Mouse (Mus musculus) gastrocnemius, adult 8-10 months (tissue): ENCODE data around the gene Ubl7. TPM values are rescaled to one million over a fixed set of nuclear protein-coding genes. Genes with fewer than 3 reads are reported as not detected.

Experiments
- DNase-seq, 2 experiments: peaks; one replicate each; pipeline ENCODE4 v3.0.0; 2022; ENCODE audit warnings: low spot score in 2 of 2
- total RNA-seq, 4 experiments: library from RNA; stranded (reverse); gene quantifications; 2 replicates each; pipeline ENCODE4 v1.2.4; 2022

Gene Ubl7
- total RNA-seq, 4 experiments from 2014 or later = 85.4 to 92.1 (median 90.3) TPM

DNA sequence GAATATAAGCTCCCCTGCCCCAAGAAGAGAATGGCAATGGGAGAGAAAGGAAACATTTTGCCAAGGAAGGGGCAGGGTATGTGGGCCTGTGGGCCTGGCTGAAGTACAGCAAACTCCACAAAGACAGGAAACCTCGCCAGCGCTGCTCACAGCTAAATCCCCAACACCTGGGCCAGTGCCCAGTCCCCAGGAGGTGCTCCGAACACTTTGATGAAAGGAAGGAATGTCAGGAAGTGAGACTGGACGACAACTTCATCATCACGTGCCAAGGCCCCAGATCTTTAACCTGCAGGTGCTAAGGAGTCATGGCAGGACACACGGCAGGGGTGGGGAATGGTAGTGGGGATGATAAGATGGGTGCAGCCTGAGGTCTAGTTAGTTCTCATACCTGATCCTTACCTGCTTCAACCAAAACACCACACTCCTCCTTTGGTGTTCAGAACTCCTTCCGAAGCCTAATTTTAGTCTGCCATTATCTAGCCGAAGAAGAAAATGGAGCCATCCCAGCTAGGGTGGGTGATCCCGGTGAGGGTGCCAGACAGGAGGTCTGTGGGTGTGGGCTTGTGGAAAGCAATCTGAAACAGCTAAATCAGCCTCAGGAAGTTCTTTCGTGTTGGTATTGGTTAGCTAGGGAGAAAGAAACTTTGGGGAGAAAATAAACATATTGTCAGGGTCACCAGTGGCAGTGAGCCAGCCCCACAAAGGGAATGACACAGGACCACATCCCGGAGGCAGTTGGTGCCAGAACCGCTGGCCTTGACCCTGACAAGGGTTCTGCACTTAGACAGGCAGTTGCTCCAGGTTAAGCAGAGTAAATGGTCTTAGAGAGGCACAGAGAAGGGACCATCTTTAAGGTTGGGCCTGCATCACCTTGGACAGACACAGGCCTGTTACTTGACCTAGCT lies 54.8 kb downstream of the Ubl7 start:
- DNase-seq = no peak

DNA sequence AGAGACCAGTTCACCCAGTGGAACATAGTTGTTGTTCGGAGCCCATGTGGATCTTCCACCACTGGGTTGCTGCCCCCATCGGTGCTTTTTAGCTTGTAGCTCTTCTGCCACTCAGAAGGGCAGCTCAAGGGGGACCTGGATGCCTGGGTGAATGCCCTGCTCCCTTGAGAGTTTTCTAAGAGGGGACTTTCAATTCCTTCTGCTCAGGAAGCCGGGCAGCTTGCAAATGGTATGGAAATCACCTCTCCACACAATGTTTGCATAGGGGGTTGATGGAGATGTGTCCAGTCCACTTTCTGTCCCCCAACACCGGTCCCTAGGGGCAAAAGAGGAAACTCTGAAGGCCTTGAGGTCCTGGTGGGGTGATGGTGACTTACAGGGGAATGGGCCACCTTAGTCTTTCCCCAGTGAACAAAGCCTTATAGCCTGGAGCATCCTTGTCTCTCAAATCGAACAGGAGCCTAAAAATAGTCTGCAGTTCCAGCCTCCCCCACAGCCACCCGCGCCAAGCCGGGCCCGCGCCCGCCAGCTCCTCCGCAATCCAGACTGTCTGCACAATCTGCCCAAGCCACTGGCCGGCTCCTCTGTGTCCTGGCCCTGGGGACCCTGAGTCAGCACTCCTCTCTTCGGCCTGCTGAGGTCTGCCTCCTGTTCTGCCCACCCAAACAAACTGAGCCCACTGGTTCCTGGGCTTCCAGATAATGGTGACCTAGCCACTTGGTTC lies 56.6 kb downstream of the Ubl7 start:
- DNase-seq = peak; percentile 61 to 65

GRCm38 (mm10) chr9:57968166-57968771 lies 57.5 kb downstream of the Ubl7 start:
- DNase-seq = no peak

DNA sequence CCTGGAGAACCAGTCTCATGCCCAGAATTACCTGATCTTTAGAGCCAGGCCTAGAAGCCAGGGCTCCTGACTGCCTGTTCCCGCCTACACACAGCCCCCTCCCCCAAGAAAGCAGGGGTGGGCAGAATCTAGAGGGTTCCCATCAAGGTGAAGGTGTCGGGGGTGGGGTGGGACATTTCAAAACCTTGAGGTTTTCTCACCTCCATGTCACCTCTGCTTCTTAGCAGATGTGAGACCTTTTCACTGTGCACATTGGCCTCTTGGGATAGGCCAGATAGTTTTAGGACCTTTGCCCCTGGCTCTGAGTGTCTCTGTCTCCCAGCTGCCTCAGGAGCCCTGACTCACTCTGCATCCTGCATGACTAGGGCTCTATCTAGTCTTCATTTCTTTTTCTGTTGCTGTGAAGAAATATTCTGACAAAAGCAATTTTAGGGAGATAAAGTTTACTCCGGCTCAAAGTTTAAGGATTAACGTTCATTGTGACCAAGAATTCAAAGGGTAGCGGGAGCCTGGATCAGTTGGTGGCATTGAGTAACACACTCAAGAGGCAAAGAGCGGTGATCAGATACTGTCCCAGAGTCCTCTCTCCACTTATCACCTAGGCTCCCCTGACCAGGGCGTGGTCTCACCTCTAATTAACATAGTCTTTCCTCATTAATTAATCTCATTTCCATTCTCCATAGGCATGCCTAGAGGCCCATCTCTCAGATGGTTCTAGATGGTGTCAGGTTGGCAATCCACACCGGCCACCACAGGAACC lies 58.2 kb downstream of the Ubl7 start:
- no peak for DNase-seq

- no peak for DNase-seq
Observed at GRCm38 (mm10) chr9:57969736-57970495, 59.1 kb downstream of the Ubl7 start.

- DNase-seq = no peak
Observed at GRCm38 (mm10) chr9:57971413-57971812, 60.6 kb downstream of the Ubl7 start.

DNA sequence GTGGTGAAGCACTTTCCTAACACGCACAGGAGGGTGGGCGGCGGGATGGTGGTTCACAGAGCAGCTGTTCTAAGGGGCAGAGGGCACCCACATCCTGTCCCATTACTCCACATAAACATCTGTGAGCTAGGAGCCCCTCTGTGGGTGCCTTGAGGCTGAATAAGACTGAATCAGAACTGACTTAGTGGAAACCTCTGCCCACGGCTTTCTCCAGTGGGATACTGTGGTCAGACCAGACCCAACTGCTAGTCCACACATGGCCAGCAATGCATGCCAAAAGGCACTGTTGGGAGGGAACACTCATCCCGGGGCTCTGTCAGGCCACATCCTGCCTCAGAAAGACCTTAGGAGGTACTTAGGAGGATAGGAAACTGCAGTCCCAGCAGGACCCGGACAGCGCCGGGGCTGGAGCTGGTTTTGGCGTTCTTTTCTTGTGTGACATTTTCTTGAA lies 61.4 kb downstream of the Ubl7 start:
- DNase-seq = no peak

- no peak for DNase-seq
Observed at GRCm38 (mm10) chr9:57972776-57973439, 62.1 kb downstream of the Ubl7 start.

GRCm38 (mm10) chr9:57973440-57974066 lies 62.8 kb downstream of the Ubl7 start:
- no peak for DNase-seq

- DNase-seq = no peak
Observed at GRCm38 (mm10) chr9:57974221-57974620, 63.4 kb downstream of the Ubl7 start.

GRCm38 (mm10) chr9:57975200-57975821 lies 64.5 kb downstream of the Ubl7 start:
- DNase-seq = no peak

DNA sequence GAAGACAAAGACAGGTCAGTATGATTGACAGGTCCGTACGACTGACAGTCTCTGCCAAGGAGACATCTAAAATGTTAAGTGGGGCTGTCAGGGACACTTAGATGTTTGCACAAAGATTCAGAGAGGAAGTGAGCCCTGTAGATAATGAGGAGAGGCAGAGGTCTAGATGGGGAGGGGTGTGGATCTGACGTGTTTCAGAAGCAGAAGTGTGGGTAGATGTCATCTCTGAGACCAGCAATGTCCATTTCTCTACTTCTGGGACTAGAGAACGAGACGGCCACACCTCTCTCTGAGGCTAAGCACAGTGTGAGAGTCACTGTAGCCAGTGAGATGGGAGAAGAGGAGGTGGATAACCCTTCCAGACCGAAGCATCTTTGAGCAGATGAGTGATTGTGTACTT lies 67.2 kb downstream of the Ubl7 start:
- no peak for DNase-seq

- no peak for DNase-seq
Observed at GRCm38 (mm10) chr9:57978858-57979257, 68.1 kb downstream of the Ubl7 start.

Other genes starting within 250 kb of the Ubl7 start
- gene Cyp1a2, start 227.3 kb upstream of the Ubl7 start, total RNA-seq = not detected
- under 1 TPM; 0.41 to 0.60 (median 0.52) TPM for gene Cyp1a1, start 223.1 kb upstream of the Ubl7 start, total RNA-seq
- 1 to 10 TPM; 4.8 to 6.7 (median 6.3) TPM for gene Edc3, start 202.4 kb upstream of the Ubl7 start, total RNA-seq
- gene Clk3, start 145.1 kb upstream of the Ubl7 start, total RNA-seq = 10 to 100 TPM; 41.4 to 61.1 (median 44.6) TPM
- gene Arid3b, start 74.2 kb upstream of the Ubl7 start, total RNA-seq = 1 to 10 TPM; 3.1 to 6.0 (median 4.4) TPM
- gene Sema7a, start 29.1 kb downstream of the Ubl7 start, total RNA-seq = 10 to 100 TPM in 1 of 4 experiments, 1 to 10 TPM in 3; 5.9 to 11.0 (median 7.8) TPM
- gene Cyp11a1, start 95.4 kb downstream of the Ubl7 start, total RNA-seq = 1 to 10 TPM in 1 of 4 experiments, under 1 TPM in 1, not detected in 2; 0.27 to 1.3 TPM
- gene Stra6, start 152.8 kb downstream of the Ubl7 start, total RNA-seq = under 1 TPM in 3 of 4 experiments, not detected in 1; 0.10 to 0.43 (median 0.19) TPM
- not detected for gene Ccdc33, start 207.8 kb downstream of the Ubl7 start, total RNA-seq